Mouse (Mus musculus): ENCODE results near the gene Bag5. TPM values are rescaled to one million over a fixed set of nuclear protein-coding genes. Genes with fewer than 3 reads are reported as not detected.

Bag5 gene
- total RNA-seq, 2 experiments from 2014 or later, result 5.8 to 6.1 TPM

DNA sequence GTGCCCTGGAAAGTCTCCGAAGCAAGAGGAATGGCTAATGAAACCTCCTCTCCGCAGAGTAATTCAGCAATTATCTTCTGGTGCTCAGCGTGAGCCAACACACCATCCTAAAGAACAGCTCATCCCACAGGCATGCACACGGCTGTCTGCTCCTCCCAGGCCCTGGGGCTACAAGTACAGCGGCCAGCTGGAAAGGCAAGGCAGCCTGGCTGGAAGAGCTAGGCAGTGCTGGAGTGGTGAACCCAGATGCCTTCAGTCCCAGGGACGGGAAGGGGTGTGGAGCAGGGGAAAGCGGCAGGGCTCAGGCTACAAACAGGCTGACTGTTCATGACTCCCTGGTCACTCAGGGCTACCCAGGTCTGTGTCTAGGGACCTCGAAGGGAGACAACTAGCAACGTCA lies 8.4 kb downstream of the Bag5 start:
- 0 out of 2 replicates have a peak, but pooled peaks have one; percentile 42 for ATAC-seq (replicated peaks; ENCODE audit: low FRiP score, poor library complexity, severe bottlenecking)

DNA sequence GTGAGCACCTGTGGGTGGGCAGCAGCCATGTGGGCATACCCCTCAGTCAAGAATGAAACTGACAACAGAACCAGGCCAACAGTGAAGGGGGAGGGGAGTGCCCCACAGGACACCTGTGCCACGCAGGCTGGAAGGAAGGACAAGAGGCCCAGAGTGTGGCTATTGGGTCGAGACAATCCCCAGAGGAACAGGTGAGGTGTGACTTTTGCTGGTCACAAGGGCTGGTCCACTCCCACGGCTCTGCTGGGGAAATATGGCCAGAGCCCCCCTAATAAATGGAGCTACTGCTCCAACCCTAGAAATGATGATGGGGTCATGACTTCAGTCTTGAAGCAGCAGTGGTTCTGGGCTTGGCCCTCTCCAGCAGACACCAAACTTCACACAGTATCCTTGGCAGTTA lies 9.8 kb downstream of the Bag5 start:
- ATAC-seq (replicated peaks; ENCODE audit: low FRiP score, poor library complexity, severe bottlenecking), result no peak

DNA sequence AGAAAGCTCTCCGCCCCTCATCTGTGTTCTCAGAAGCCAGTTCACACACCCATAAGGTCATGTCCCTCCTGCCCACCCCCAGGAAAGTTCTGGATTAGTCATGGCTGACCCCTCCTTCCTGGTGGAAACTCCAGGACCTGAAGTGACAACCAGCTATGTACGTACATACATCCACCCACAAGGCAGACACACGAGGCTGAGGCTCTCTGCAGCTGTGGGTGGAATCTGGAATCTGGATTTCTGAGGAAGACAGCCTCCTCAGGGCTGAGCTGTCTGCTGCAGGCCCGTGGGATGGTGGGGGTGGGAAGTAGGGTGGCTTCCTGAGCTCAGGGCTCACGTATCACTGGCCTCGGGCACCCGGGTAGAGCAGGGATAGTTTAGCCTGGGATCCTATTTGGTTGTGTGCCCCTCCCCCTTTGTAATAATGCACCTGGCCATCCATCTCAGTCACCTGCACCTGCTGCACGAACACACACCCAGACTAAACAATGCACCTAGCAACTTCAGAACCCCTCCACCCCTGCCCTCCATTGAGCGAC lies 12.1 kb downstream of the Bag5 start:
- ATAC-seq (replicated peaks; ENCODE audit: low FRiP score, poor library complexity, severe bottlenecking), result no peak

DNA sequence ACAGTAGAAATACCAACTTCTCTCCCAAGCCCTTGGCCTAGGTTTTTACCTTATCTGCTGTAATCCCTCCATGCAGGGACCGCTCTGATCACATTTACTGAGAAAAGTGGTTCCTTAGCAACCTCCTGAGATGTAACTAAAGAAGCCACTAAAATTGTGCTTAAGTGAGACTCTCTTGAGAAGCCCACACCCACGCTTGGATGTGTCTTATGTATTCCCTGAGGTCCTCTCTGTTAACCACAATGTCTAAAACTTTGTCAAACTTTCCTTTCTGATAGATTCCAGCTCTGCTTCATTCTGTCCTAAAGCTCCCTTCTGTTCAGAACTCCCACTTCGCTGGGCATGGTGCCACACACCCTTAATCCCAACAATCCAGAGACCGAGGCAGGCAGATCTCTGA lies 13.5 kb downstream of the Bag5 start:
- ATAC-seq (replicated peaks; ENCODE audit: low FRiP score, poor library complexity, severe bottlenecking), result no peak

DNA sequence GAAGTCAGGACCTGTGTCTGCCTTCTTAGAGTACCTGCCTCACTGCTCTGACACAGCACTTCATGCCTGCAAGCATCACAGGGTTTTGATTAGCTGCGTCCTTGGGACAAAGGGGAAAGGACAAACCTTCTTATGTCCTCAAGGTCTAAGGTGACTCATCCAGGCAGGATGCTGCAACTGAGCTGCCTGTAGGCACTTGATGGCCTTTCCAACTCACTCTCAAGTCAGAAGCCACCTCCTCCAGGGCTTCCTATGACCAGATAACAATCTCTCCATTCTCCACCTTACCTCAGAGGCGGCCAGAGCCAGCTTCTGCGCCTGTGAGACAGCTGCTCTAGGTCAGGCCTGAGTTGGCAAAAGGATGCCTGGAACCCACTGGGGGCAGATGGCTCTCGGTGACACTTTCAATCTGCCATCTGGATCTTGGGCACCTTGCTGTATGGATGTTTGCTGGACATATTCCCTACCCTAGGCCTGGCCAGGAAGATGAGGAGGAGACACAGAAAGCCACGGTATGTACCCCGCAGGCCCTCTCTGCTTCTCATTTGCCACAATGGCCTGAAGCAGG lies 14.6 kb downstream of the Bag5 start:
- ATAC-seq (replicated peaks; ENCODE audit: low FRiP score, poor library complexity, severe bottlenecking), result no peak

DNA sequence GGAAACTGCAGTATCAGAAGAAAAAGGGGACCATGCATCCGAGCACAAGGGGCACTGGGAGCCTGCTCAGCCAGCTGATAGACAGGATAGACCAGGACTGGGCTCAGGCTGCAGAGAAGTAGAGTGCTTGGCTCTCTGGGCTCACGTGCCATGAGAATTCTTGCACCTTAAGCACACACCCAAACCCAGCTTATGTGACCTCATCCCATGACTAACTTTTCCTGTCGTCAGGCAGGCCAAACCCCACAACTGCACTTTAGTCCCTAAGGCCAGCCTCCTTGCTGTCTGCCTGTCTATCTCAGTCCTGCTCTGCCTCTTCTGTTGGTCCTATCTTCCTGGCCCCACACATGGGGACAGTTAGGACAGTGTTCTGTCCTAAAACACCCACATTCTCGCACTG lies 15.3 kb downstream of the Bag5 start:
- no peak for ATAC-seq (replicated peaks; ENCODE audit: low FRiP score, poor library complexity, severe bottlenecking)

DNA sequence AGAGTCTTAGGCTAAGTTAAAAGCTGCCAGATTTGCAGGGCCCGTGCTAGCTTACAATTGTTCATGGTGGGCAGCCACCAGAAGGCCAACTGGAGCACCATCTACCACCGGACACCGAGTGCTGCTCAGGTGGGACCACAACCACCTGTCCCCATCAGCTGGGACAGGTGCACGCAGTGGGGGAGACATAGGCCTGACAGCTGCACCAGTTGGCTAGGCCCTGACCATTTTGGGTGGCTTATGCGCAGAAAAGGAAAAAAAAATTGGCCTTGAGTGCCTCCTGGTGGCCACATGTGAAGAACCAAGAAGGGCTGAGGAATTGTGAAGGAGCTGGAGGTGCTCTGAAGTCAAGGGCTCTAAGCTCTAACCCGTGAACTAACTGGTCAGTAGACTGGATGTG lies 16.8 kb downstream of the Bag5 start:
- peak; percentile 40; the same call in 1 of the 2 replicates for ATAC-seq (replicated peaks; ENCODE audit: low FRiP score, poor library complexity, severe bottlenecking)

DNA sequence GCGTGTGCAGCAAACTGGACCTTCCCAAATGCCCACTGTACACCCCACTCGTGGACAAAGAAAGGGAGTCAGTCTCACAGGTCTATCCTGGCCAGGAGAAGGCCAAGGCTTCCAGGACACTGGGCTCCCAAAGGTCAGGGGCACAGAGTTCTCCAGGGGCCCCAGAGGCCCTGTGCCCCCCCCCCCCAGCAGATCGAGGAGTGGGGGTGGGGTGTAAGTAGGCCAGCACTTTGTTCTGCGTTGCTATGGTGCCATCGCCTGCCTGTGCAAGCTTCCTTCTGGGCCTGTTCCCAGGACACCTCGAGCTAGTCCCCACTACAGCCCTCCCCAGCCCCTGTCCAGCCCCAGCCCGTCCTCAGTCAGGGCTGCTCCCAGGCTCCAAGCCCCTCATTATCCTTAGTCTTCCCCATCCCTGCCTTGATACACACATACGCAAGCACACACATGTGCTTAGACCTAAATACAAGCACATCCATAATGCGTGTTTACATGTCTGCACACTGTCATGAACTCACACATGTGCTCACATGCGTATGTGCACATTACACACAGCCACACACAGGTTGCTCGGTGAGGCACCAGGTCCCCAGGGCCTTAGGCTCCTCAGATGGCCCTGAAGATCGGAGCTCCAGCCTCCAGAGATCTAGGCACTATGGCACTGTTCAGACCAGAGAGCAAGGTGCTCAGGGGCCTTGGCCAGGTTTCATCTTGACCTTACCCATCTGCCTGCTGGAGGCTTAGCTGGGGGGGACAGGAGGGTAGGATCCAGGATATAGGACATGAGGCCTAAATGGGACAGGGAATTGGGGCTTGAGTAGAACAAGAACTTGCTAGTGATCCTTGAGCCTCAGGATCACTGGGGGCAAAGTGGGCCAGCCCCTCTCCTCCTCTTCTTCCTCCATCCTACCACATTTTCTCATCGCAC lies 17.9 kb downstream of the Bag5 start:
- no peak for ATAC-seq (replicated peaks; ENCODE audit: low FRiP score, poor library complexity, severe bottlenecking)

DNA sequence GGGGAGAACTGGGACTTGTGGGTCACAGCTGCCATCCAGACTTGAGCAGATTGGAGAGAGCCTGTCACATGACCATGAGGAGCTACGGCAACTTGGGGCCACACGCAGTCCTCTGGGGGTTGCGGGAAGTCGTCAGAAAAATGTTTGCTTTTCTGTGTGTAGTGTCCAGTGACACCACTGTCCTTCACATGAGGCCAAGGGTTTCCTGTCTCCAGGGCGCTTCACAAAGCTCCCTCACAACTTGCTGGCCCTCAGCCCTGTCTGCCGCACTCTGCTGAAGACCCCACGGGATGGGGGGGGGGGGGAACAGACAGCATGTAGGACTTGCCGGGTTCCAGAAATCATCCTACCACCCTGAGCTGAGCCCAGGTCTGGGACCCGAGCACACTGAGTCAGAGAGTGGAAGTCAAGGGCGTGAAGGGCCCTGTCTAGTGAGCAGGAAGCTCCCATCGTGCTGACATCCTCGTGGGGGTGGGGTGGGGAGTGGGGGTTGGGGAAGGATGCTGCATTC lies 18.7 kb downstream of the Bag5 start:
- ATAC-seq (replicated peaks; ENCODE audit: low FRiP score, poor library complexity, severe bottlenecking), result no peak

DNA sequence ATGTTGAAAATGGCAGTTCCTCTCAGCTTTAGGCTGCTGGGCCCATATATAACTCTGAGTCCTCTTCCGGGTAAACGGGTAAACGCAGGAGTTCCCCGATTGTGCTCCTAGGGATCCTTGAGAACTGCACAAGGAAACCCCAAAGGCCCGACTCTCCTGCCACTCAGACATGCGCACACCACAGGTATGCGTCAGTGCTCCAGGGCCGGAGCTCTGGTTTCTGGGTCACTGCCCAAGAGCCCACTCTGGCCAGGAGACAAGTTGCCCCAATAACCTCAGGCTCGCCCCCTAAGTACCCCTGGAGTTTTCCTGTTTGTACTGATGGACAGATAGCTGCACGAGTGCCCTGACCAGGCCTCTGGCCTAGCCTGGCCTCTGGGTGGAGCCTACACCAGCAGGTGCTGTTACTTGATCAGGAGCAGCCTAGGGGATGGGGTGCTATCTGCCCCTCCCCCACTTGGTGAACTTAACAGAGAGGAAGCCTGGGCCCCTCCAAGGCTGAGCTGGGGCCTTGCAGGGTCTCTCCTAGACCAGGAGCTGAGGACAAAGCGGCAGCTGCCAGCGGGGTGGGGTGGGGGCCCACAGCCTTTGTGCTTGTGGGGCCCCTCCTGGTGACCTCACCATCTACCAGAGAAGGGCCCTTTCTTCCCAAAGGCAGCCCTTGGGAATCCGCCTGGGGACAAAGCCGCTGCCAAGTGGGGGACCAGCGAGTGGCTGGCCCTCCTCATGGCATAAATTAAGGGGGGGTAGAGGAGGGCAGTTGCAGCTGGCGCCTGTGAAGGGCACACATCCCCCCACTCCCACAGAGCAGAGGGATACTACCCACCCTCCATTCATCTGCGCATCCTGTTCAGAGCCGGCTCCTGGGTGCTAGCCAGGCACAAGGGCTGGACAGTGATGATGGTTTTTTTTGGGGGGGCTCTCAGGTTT lies 19.5 kb downstream of the Bag5 start:
- no peak for ATAC-seq (replicated peaks; ENCODE audit: low FRiP score, poor library complexity, severe bottlenecking)

DNA sequence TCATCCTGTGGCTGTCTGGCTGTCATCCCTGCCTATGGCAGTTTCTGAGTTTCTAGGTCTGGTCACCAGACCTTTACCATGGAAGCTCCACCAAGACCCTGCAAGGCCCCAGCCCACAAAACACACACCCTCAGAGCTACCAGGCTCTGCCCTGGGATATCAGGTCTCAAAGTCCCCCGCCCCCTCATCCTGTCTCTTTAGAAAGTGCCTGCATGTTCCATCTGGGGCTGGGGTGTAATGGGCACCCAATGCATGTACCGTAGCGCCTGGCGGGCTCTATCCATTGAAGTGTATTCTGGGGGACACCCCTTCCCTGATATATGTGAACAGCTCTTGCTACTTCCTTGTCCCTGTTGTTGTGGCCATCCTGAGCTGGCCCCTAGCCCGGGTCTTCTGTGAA lies 20.2 kb downstream of the Bag5 start:
- ATAC-seq (replicated peaks; ENCODE audit: low FRiP score, poor library complexity, severe bottlenecking), result no peak

DNA sequence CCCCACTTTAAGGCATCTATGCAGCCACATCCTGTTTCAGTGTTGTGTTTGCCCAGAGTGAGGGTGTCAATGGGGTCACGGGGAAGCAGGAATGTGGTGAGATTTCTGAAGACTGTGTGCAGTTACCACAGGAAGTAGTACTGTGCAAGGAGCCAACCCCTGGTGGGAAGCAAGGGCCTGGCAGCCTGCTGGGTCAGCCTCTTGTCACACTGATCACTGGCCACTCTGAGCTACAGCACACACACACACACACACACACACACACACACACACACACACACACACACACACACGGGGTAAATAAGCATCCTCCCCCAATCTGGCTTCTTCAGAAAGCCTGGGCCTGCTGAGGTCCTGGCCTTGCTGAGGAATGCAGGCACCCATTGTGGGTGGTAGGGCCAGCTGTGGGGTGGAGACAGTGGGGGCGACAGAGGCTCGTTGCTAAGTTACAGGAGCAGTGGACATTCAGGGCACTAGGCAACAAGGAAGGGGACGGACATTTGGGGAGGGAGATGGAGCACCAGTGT lies 21.6 kb downstream of the Bag5 start:
- no peak for ATAC-seq (replicated peaks; ENCODE audit: low FRiP score, poor library complexity, severe bottlenecking)

DNA sequence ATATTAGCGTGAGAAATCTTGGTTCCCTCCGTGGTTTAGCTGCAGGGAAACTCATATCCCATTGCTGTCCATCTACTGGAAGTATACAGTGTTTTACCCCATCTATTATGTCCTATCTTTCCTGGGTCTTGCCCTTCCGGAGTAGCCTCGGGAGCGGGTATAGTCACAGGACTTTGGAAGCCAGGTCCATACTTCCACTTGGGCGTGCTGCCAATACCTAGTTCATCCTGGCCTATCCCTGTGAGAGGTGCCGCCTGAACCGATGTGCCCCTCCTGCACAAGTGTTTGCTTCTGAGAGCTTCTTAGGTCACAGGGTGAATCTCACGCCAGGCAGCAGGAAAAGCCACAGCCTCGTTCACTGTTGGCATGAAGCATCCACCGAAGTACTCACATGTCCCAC lies 23.6 kb downstream of the Bag5 start:
- no peak for ATAC-seq (replicated peaks; ENCODE audit: low FRiP score, poor library complexity, severe bottlenecking)

DNA sequence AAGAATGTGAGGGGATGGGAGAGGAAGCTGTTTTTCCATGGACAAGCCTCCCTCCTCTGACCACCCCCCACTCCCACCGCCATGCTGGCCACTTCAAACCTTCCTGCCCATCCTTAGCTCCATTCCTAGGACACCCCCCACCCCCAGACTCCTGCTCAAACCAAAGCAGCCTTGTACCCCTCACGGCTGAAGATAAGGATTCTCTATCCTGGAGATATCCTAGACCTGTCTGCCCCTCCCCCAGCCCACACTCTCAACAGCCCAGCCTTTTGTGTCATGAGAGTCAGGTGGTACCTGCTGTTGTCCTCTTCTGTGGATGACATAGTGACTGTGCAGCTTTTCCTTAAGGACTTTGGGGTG lies 25.0 kb downstream of the Bag5 start:
- ATAC-seq (replicated peaks; ENCODE audit: low FRiP score, poor library complexity, severe bottlenecking), result no peak

DNA sequence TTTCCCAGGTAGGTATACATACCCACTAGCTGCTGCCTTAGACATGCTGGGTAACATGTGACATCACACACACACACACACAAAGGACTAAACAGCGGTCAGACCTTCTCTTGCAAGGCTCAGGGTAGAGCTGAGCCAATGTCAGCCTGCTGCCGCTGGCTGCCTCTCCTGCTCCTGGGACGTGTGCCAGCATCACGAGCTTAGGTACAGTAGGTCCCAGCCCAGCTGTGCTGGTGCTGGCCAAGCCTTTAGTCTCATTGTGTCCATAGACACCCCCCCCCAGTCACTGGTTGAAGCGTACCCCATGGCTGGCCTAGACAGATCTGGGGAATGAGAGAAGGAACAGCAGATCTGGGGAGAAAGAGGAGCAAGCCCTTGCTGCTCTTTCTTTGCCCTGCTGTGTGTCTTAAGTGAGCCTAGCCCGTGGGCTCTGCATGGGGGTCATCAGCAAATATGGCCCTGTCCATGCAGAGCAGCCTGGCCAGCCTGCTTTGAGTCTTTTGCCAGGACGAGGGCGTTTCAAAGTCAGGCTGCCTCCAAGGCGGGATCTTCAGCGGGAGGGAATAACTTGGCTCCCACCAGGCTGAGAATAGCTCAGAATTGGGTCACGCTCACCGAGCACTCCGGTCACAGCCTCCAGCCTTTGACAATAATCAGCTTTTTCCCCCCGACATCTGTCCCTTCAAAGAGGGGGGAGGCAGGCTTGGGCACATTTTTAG lies 25.5 kb downstream of the Bag5 start:
- no peak for ATAC-seq (replicated peaks; ENCODE audit: low FRiP score, poor library complexity, severe bottlenecking)

DNA sequence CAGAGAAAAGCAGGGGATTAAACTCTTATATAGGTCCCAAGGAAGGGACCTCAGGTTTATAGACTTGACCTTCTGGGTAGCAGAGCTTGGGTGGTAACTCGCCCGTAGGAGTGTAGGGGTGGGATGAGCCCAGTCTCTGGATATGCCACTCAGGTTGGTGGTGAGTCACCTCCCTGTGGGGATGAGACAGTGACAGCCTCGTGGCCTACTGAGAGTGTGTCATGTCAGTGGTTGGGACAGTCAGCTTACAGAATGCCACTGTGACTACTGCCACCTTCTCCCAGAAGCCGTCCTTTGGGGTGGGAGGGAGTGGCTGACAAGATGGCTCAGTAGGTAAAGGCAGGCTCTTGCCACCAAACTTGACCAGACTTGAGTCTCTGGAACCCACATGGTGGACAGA lies 26.7 kb downstream of the Bag5 start:
- ATAC-seq (replicated peaks; ENCODE audit: low FRiP score, poor library complexity, severe bottlenecking), result no peak

DNA sequence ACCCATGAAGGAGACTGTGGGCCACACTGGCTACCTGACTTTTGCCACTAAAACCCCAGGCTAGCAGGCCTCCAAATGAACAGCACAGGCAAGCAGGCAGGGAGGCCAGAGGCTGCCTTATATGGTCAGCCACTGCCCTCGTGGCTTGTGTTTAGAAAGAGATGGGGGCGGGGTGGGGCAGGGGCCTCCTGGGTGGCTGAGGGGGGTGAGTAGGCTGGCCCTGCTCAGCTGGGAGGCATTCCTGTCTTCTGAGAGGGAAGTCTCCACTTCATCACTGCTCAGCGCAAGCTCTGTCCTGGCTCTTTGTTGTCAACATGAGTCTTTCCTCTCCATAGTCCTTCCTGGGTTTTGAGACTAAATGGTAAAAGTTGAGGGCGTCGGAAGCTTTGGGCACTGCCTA lies 30.3 kb downstream of the Bag5 start:
- no peak for ATAC-seq (replicated peaks; ENCODE audit: low FRiP score, poor library complexity, severe bottlenecking)

DNA sequence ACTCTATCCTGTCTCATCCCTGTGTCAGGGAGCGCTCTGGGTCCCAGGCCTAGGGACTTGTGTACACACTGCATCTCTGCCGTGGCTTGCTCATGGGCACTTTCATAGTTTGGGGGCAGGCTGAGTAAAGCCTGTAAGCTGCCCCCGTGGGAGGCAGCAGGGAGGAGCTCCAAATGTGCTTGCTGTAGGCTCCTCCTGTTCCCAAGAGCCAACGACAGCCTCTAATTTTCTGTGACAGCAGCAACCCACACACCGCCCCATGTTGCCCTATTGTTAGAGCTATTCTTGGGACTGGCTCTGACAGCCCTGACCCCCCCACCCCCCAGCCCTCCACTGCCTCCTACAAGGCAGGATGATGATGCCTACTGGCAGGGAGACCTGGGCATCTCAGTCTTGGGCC lies 31.1 kb downstream of the Bag5 start:
- ATAC-seq (replicated peaks; ENCODE audit: low FRiP score, poor library complexity, severe bottlenecking), result no peak

DNA sequence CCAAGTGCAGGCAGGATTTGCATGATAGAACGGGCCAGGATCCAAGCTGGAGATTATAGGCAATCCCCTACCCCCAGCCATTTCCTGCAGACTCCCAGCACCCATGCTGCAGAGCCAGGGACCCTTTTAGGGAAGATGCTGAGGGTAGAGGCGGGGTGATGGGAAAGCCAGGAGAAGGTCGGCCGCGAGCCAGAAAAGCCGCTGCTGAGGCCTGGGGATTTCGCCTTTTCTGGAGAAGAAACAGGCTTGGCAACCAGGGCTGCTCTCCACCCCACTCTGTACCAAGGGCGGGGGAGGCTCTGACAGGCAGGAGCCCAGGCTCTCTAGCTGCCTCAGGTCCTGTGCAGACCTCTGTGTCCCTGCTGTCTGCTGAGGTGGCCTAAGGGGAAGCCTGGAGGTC lies 31.8 kb downstream of the Bag5 start:
- no peak for ATAC-seq (replicated peaks; ENCODE audit: low FRiP score, poor library complexity, severe bottlenecking)

Data from erythroblast, adult 5-6 weeks (primary cell).